Mouse (Mus musculus) heart, postnatal 0 days (tissue): ENCODE results near the gene Vcl.

Source experiments
- CTCF ChIP-seq: IDR thresholded peaks from 2 replicates; pipeline ENCODE4 v1.5.1; 2016; ENCODE audit warnings: antibody characterized with exemption, control low read depth, low read depth
- EP300 ChIP-seq: IDR thresholded peaks from 2 replicates; pipeline ENCODE4 v1.6.1; 2016; ENCODE audit warnings: antibody characterized with exemption, low read depth

DNA sequence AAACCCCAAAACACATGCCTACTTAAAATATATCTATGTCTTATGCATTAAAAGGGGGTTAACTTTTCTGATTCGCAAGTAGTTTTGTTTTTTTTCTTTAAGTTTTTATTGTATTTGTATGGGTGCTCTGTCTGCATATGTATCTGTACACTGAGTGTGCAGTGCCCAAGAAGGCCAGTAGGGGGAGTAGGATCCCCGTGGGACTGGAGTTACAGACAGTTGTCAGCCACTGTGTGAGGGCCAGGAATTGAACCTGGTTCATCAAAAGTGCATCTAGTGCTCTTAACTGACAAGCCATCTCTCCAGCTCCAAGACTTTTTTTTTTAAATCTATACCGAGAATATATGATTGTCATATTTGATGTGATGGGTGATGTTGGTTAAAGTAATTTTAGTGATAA, 121.5 kb downstream of the Vcl start:
- TF ChIP-seq CTCF (peak; percentile 48), EP300 (no peak)
